Mouse (Mus musculus): ENCODE results near the gene Pate4.

- TF ChIP-seq CTCF (IDR thresholded peaks at IDR 0.05) (no peak), EP300 (IDR thresholded peaks at IDR 0.05; ENCODE audit: insufficient read depth, low read depth, low read length) (no peak)
Observed at GRCm38 (mm10) chr9:35564536-35565240, 47.1 kb downstream of the Pate4 start.
